Mouse (Mus musculus): Measurements from ENCODE around the gene Osbpl3.
"Not testable (repeated sequence)": the region's sequence is repeated elsewhere in the genome, so short reads cannot be mapped to it uniquely, and the experiment has no call there.

Osbpl3 gene

GRCm38 (mm10) chr6:50453651-50454050, 2.4 kb downstream of the Osbpl3 start:
- no peak for DNase-seq (ENCODE audit: low spot score in 2 of 2)

DNA sequence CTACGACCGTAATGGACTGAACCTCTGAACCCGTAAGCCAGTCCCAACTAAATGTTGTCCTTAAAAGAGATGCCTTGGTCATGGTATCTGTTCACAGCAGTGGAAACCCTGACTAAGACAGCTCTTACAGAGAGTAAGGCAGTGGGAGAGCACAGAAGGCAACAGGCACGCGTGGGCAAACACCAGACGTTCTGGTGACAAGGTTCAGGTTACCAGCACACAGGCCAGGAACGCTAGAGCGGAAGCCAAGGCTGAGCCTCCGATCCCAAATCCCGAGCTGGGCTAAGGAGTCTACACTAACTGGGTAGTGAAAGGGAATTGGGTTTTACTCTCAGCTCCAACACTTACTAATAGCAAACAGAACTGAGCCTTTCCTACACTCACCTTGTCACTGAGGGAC, 3.8 kb downstream of the Osbpl3 start:
- no peak for DNase-seq (ENCODE audit: low spot score in 2 of 2)

DNA sequence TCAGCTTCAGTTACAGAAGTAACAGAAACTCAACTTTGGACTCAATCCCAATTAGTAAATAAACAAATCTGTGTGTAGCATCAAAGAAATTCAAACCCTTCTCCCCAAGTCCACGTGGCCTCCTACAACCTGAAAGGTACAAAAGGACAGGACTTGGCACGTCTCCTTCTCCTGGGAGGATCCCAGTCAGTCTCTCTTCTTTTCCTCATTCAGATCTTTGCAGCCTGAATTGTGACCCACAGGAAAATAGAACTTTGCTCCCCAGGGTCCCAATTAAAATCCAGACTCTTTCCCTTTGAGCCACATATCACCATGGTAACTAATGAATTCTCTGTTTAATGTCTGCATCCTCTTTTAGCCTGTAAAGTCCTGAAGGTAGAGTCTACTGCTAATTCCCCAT, 10.4 kb downstream of the Osbpl3 start:
- no peak for DNase-seq (ENCODE audit: low spot score in 2 of 2)

GRCm38 (mm10) chr6:50440966-50441862, 14.8 kb downstream of the Osbpl3 start:
- DNase-seq (ENCODE audit: low spot score in 2 of 2): peak in 1 of 2 experiments; percentile 55

DNA sequence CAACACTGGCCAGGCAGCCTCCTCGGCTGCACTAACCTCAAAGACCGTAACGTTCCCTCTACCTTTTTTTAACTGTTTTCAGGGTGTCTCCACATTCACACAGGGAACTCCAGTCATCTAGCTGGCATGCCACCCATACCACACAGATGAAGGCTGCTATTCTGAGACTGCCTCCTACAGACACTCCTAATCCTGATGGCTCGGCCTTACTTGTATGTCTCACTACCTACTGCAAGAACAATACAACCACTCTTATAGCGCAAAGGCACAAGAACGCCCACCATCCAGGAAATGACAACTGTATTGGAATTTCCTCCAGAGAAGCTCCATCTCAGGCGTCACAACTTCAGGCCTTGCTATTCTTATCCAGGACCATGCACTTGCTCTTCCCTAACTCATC, 15.8 kb downstream of the Osbpl3 start:
- no peak for DNase-seq (ENCODE audit: low spot score in 2 of 2)

- DNase-seq (ENCODE audit: low spot score in 2 of 2): not testable (repeated sequence)
Measured at GRCm38 (mm10) chr6:50438900-50439299, 17.1 kb downstream of the Osbpl3 start.

DNA sequence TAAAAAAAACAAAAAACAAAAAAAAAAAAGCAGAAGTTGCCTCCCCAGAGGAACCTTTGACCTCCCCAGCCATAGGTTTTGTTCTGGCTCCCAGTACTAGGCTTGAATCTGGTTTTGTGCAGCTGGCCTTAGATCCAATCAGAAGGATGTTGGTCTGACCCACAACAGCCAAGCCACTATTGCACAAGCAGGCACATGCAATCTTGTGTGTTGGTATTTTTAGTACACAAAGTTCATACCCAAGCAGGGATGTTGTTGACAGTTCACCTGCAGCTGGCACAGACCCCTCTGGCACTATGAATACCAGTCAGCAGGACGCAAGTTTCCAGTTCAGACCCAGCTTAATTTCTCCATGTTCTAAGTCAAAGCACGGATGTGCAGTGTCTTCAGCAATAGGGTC, 18.2 kb downstream of the Osbpl3 start:
- peak; percentile 30 to 50 for DNase-seq (ENCODE audit: low spot score in 2 of 2)

- DNase-seq (ENCODE audit: low spot score in 2 of 2): no peak
Measured at GRCm38 (mm10) chr6:50436661-50437060, 19.3 kb downstream of the Osbpl3 start.

DNA sequence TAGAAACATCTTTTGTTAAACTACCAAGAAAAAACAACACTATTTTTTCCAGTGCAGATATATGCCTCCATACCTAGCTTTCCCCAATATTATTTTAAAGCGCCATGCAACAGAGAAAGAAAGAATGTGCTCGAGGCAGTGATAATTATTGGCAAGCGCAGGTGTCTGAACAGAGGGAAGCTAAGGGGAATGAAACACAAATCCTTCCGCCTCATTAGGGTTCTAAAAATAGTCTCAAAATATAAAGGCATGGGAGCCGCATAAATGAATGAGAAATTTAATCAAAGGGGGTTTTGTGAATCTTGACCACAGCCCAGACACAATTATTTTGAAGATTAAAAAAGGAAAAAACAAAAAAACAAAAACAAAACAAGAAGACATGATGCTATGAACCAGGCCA, 23.5 kb downstream of the Osbpl3 start:
- DNase-seq (ENCODE audit: low spot score in 2 of 2): no peak

DNA sequence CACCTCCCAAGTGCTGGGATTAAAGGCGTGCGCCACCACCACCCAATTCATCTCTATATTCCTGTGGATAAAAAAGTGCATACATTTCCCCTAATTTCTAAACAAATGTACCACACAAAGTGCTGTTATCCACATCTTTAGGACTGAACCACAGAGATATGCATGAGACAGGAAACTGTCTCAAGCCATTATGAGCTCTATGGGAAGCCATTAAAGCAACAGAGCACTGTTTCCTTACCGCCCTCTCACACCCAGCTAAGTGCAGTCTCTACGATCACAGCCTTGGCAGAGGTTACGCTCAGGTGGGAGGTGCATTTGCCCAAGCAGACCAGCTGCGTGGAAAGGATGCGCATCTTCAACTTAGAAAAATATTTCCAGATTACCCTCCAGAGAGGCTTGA, 26.7 kb downstream of the Osbpl3 start:
- no peak for DNase-seq (ENCODE audit: low spot score in 2 of 2)

DNA sequence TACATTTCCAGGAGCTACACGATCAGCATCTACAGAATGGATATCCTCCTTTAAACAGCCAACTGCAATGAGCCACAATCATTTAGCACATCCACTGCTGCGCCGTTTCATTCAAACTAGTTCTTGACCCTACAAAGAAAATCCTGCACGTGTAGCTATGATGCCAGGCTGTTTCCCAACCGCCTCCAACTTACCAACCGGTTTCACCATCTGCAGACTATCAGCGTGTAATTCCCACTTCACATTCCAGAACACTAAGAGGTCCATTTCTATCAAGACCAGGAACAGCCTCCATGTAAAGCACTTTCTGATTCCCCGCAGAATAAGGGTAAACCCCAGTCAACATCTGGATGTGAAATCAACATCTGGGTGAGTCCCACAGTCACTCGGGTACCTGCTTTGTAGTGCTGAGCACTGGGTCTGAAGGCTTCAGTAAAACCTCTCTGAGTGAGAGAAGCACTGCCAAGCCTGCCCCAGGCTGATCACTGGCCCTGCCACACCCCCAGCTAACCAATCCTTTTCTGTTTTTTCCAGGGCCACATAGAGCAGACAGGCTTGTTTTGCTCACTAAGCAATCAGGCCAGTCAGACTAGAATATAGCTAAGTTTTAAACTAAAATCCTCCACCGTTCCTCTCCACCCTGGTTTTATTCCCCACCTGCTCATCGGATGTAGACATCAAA, 28.8 kb downstream of the Osbpl3 start:
- DNase-seq (ENCODE audit: low spot score in 2 of 2): no peak

- no peak for DNase-seq (ENCODE audit: low spot score in 2 of 2)
Measured at GRCm38 (mm10) chr6:50426571-50426970, 29.4 kb downstream of the Osbpl3 start.

DNA sequence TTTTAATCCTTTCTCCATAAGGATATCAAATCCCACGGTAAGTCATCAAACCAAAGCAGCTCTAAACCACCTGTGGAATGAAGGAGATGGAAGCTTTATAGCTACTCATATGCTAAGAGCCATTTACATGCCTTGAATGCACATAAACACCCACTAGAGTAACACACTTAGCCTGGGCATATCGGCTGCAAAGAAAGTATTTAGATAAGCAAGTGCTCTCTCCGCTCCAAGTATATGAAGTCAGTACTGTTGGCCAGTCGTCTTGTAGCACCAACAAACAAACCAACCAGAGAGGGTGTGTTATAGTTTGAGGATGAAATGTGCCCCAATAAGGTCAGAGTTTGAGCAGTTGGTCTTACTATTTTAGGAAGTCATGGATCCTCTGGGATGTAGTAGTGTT, 31.7 kb downstream of the Osbpl3 start:
- no peak for DNase-seq (ENCODE audit: low spot score in 2 of 2)

GRCm38 (mm10) chr6:50420413-50420812, 35.6 kb downstream of the Osbpl3 start:
- no peak for DNase-seq (ENCODE audit: low spot score in 2 of 2)

GRCm38 (mm10) chr6:50419518-50420290, 36.3 kb downstream of the Osbpl3 start:
- DNase-seq (ENCODE audit: low spot score in 2 of 2): no peak

DNA sequence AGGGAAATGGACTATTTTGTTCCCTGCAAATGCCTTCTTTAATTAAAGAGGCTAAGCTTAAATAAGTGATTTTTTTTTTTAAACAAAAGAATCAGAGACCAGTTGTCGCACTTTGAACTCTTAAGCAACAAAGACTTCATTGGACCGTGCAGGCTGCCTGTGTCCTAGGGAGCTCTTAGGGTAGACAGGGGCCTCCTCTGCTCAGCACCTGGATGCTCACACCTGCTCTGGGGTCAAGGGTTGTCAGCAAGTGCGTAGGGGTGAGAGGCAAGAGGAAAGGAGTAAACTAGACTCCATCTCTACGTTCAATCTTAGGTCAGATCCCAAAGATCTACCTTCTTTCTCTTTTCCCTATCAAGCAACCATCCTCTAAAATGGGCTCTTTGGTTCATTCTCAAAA, 37.0 kb downstream of the Osbpl3 start:
- DNase-seq (ENCODE audit: low spot score in 2 of 2): no peak

GRCm38 (mm10) chr6:50416854-50417253, 39.1 kb downstream of the Osbpl3 start:
- no peak for DNase-seq (ENCODE audit: low spot score in 2 of 2)

DNA sequence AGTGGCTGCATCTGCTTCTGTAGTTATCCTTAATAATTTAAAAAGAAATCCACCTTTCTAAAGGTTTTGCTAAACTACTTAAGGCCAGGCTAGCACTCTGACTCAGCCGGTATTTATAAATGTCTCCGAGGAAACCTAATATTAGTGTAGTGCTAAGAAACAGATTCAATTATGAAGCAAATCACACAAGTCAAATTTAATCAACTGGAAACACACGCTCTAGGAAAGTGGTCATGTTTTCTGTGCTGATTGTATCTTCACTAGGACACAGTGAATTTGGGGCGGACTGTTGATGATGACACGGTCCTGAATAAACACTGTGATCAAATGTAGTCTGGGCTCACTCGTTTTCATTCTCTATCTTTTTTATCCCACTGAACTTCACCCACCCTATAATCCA, 40.6 kb downstream of the Osbpl3 start:
- no peak for DNase-seq (ENCODE audit: low spot score in 2 of 2)

DNA sequence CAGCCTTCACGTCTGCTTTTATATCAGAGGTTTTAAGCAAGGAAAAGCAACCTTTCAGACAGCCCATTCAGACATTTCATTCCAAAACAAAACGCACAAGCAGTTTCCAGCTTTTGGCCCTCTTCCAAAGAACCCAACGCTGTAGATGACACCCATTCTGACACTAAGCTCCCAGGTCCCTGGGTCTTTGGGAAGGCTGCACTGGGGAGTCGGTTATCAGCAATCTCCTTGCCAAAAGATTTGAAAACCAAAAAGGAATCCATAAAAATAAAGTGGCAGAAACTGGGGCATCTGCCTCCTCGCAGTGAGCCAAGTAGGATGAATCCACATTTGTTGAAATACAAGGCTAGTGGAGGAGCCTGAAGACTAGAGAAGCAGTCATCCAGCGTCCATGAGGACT, 41.5 kb downstream of the Osbpl3 start:
- no peak for DNase-seq (ENCODE audit: low spot score in 2 of 2)

GRCm38 (mm10) chr6:50413381-50413780, 42.6 kb downstream of the Osbpl3 start:
- no peak for DNase-seq (ENCODE audit: low spot score in 2 of 2)

DNA sequence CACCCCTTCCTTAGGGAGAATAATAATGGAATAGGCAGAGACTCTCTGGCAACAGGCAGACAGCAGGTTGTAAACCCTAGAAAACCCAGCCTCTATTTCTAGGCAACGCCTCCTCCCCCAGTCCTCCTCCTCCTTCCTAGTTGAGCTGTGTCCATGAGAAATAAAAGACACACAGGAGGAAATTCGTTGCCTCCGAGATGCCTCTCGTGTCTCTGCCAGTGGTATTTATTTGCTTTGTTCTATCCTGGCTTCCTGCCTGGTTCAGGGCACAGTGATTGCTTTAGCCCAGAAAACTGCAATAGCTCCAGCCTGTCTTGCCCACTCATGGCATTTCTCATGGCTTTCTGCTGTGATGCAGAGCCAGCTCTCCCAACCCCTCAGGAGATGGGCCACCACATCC, 43.8 kb downstream of the Osbpl3 start:
- peak in 1 of 2 experiments; percentile 13 for DNase-seq (ENCODE audit: low spot score in 2 of 2)

DNA sequence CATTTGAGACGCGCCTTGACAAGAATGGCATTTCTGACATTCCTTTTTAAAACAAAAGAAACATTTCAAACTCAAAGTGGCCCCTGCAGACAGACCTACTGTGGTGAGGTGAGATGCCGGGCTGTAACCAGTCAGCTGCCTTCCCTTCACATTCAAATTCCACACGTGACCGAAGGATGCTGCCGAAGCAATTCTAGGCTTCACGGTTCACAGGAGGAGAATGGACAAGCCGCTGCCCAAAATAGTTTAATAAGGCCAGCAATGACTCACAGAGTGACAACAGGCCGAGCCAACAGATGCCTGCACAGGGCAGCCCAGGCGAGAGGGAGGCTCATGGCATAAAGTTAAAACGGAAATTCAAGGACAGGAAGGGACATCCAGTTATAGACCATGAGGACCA, 51.3 kb downstream of the Osbpl3 start:
- no peak for DNase-seq (ENCODE audit: low spot score in 2 of 2)
